Mouse (Mus musculus): ENCODE data around the gene Frat2. TPM values are rescaled to one million over a fixed set of nuclear protein-coding genes. Genes with fewer than 3 reads are reported as not detected.

Gene Frat2
- polyA plus RNA-seq (2017; shearing (Covaris generic)): 1.0 TPM

DNA sequence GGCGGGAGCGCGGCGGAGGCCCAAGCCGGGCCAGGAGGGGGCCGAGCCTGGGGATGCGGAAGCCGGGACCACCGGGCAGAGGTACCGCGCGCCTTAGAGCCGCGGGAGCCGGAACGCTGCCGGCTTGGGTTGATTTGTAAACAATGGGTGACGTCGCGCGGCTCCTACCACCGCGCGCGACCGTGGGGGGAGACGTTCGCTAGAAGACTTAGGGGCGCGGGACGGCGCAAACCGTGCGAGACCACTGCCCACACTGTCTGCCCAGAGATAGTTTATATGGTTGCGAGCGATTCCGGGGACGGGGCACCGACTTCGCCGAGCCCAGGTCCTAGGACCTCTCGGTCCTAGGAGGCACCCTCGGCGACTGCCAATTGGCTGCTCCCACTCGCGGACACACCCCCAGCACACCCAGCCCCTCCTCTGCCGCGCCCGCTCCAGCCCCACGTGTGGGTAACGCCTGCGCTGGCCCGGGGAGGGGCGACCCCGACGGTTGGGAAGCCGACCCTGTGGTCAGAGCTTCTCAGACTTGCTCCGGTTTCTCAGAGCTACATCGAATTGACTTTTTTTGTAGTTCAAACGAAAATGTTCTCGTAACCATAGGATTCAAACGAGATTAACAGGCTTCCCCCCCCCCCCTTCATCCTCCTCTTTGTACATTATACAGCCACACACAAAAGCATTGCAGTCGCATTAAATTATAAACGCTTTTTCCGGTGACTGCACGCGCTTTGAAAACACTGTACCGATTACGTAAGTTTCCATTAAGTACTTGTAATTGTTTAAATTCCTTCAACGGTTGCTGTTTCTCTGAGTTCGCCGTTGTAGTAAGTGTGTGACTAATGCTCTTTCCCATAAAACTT is at the start of gene Frat2:
Gene Frat2 (minus strand): TSS at position 141 of the 860 bp plus-strand sequence.

DNA sequence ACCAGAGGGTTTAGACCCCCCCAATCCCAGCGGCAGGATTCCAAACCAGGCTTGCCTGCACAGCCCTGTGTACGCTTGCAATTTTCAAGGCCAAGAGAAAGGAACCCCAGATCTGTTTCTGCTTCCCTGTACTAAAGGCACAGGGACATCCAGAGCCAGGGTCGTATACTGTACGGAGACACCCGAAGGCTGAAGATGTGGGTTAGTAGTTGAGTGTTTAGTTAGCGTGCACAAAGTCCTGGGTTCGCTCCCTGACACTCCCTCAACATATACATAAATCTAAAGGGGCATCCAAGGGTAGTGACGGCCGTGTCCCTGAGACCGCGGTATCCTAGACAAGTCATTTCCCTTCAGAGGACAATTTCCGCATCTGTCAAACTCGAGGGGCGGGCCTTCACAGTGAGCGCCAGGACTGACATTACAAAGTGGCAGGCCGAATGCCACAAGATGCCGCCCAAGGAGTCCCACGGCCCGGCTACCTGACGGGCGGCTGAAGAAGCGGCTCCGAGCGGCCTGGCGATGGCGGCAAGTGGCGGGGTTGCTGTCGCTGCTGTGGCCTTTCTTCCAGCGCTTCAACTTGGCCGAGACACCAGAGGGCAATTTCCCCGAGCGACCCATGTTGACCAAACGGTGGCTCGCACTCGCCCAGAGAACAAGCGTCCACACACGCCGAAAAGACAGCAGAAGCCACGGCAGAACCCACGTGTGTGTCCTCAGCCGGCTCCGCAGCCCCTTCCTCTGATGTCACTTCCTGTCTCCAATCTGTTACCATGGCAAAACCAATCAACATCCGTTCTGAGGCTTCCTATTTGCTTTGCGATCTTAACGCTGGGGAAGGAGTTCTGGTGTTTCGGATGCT is 47.8 kb upstream of the Frat2 start, which contains the start of gene Rrp12:
Gene Rrp12 (minus strand): TSS at position 714 of the 859 bp plus-strand sequence.

DNA sequence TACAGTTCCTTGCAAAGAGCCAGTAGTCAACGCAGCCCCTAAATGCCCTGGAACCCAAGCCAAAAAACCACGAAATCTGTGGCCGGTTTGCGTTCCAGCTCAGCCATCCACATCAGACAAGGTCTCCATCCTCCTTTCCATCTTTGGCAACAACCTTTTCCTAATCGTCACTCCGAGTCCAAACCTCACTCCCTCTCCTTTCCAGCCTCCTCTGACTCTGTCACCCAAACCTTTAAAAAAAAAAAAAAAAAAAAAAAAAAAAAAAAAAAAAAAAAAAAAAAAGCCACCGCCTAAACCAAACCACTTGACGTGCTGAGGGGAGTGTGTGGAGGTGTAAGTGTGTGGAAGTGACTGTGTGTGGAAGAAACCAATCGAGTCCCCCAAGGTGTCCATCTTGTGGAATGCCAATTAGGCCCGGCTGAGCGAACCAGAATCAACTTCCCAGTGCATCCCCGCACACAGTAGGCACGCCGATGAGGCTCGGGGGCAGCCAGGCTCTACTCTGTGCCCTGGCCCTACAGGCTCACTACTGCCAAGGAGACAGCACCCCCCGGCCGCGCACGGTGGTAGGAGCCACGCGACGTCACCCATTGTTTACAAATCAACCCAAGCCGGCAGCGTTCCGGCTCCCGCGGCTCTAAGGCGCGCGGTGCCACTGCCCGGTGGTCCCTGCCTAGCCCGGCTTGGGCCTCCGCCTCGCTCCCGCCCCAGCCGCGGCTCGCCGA is 18.4 kb downstream of the Frat2 start, which contains the start of gene Frat1:
Gene Frat1 (plus strand): TSS at position 590 of the 725 bp plus-strand sequence.

DNA sequence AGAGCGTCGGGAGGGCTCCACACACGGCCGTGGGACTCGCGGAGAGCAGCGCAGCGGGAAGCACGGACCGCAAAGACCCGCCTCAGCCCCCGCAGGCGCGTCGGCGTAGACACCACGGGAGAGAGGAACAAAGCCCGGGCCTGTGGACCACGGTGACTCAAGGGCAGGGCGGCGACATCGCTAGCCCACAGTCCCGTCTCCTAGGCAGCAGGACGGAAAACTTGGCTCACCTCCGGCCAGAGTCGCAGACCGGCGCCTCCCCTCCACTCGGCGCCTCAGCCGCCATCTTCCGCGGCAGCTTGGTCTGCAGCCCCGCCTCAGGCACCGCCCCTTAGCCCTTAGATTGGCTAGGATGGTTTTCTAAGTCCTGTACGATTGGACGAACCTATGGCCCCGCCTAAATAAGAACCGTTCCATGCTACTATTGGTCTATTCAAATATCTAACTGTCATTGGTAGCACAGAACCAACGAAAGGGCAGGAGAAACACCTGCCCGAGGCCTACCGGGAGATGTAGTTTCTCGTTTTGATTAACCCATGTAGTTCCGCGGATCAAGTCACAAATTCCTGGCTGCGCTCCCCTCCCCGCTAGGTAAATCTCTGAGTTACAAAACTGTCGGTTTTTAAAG is 46.1 kb downstream of the Frat2 start, which contains the start of gene Arhgap19:
Gene Arhgap19 (minus strand): TSS at position 306 of the 628 bp plus-strand sequence.

Other genes starting within 250 kb of the Frat2 start
- not detected for gene Slit1, start 104.5 kb downstream of the Frat2 start, polyA plus RNA-seq (2017; shearing (Covaris generic))
- 4.9 TPM for gene Arhgap19, start 46.1 kb downstream of the Frat2 start, polyA plus RNA-seq (2017; shearing (Covaris generic))
- gene Frat1, start 18.2 kb downstream of the Frat2 start, polyA plus RNA-seq (2017; shearing (Covaris generic)): 1.5 TPM
- 25.8 TPM for gene Rrp12, start 48.0 kb upstream of the Frat2 start, polyA plus RNA-seq (2017; shearing (Covaris generic))
- gene Pgam1, start 63.8 kb upstream of the Frat2 start, polyA plus RNA-seq (2017; shearing (Covaris generic)): 159 TPM
- gene Exosc1, start 85.3 kb upstream of the Frat2 start, polyA plus RNA-seq (2017; shearing (Covaris generic)): 91.1 TPM
- 88.9 TPM for gene Zdhhc16, start 85.3 kb upstream of the Frat2 start, polyA plus RNA-seq (2017; shearing (Covaris generic))
- 88.1 TPM for gene Mms19, start 133.0 kb upstream of the Frat2 start, polyA plus RNA-seq (2017; shearing (Covaris generic))
- gene Ubtd1, start 133.6 kb upstream of the Frat2 start, polyA plus RNA-seq (2017; shearing (Covaris generic)): 7.1 TPM
- gene Ankrd2, start 187.9 kb upstream of the Frat2 start, polyA plus RNA-seq (2017; shearing (Covaris generic)): not detected
- not detected for gene Hoga1, start 197.5 kb upstream of the Frat2 start, polyA plus RNA-seq (2017; shearing (Covaris generic))
- not detected for gene 4933411K16Rik, start 204.1 kb upstream of the Frat2 start, polyA plus RNA-seq (2017; shearing (Covaris generic))
- 1.8 TPM for gene Morn4, start 238.2 kb upstream of the Frat2 start, polyA plus RNA-seq (2017; shearing (Covaris generic))
- 3.3 TPM for gene Pi4k2a, start 242.3 kb upstream of the Frat2 start, polyA plus RNA-seq (2017; shearing (Covaris generic))

Measured in inflammation-experienced regulatory T-cells, adult 16 weeks (primary cell).